Mouse (Mus musculus) hindbrain, embryonic 10.5 days (tissue): ENCODE data around the gene Mms19. TPM values are rescaled to one million over a fixed set of nuclear protein-coding genes. Genes with fewer than 3 reads are reported as not detected.
A peak's percentile ranks its signal among the peaks of the same experiment; 100 is the strongest.

Experiments used
- DNase-seq: peaks from one replicate; pipeline ENCODE4 v3.0.0-alpha.2; 2017; ENCODE audit warnings: low spot score
- H3K27ac ChIP-seq: fragments of 300-500 bp; sonication (generic); 2 replicates; pipeline ENCODE4 v1.5.1; 2016; ENCODE audit warnings: mild to moderate bottlenecking, moderate library complexity
- H3K27me3 ChIP-seq: fragments of 300-500 bp; sonication (generic); 2 replicates; pipeline ENCODE4 v1.6.1; 2016; ENCODE audit warnings: mild to moderate bottlenecking; ENCODE audit not compliant: poor library complexity, insufficient read depth, severe bottlenecking
- H3K36me3 ChIP-seq: fragments of 300-500 bp; sonication (generic); 2 replicates; pipeline ENCODE4 v1.6.1; 2016; ENCODE audit warnings: mild to moderate bottlenecking, moderate library complexity
- H3K4me1 ChIP-seq: fragments of 300-500 bp; sonication (generic); replicated peaks from 2 replicates; pipeline ENCODE4 v1.6.1; 2016; ENCODE audit warnings: mild to moderate bottlenecking
- H3K4me3 ChIP-seq: fragments of 300-500 bp; sonication (generic); 2 replicates; pipeline ENCODE4 v1.5.1; 2016; ENCODE audit warnings: mild to moderate bottlenecking, moderate library complexity
- H3K9me3 ChIP-seq: fragments of 300-500 bp; sonication (generic); 2 replicates; pipeline ENCODE4 v1.6.1; 2016; ENCODE audit warnings: mild to moderate bottlenecking, moderate library complexity
- WGBS: fragments of 180-500 bp; shearing (Covaris S2); methylation state at CpG from one replicate; pipeline ENCODE4 v1.1.7; 2016; 5-methylcytosine and 5-hydroxymethylcytosine counted together
- polyA plus RNA-seq: library from polyadenylated mRNA; unstranded; fragments of >200 nt; fragmentation: Nextera tagmentation; extraction: Ambion mirVana; gene quantifications from 2 replicates; pipeline ENCODE4 v1.2.1, GENCODE M21; 2016

Mms19 gene
- polyA plus RNA-seq, 1 experiment from 2014 or later = 39.5 TPM

DNA sequence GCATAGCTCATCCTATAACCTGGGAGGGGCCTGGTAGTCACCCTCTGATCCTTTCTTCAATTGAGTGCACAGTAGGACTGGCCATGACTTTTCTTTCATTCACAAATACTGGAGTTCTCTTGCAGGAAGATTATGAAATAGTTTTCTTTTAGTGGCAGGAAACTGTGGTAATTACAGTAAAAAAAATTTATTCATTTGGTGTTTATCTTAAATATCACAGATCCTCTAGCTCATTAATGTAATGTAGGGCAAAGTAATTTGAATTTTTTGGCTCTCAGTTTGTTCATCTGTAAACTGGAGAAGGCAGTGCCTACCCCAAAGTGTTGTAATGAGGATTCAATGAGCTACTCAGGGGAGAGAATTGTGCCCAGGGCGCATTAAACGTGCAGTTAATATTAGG is 12.0 kb upstream of the Mms19 start:
- Histone ChIP-seq H3K4me3 (no peak overlapping the region), H3K27ac (no peak overlapping the region), H3K27me3 (no peaks in the 10 kb centered on the region), H3K36me3 (no peaks in the 10 kb centered on the region), H3K9me3 (no peaks in the 10 kb centered on the region), H3K4me1 (peaks cover 30% of the 10 kb centered on the region)
- no peak for DNase-seq
- 89% methylated on average over 2 of the region's 2 CpGs for WGBS

DNA sequence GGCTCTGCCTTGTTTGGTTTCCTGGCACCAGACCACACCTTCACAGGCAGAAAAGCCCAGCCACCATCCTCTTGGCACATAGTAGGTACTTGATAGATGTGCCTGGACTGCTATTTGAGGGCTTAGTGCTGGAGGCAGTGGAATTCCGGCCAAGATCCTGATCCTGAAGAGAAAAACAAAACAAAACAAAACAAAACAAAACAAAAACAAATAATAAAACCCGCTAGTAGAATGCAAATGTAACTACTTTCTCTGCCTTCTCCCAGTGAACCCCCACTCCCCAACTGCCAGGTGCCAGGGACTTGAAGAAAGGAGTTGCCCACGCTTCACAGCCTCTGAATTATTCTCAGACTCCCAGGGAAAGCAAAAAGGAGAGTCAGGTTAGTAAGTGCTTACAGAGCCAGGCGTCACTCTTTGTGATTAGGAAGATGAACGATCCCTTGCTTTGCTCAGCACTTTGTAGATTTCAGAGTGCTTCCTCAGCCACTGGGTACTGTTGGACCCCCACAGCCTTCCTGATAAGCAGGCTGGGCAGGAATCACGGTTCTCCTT is 11.0 kb upstream of the Mms19 start:
- Histone ChIP-seq H3K27ac (no peak overlapping the region), H3K4me1 (peaks cover 30% of the 10 kb centered on the region), H3K9me3 (no peaks in the 10 kb centered on the region), H3K4me3 (no peak overlapping the region), H3K27me3 (no peaks in the 10 kb centered on the region), H3K36me3 (no peaks in the 10 kb centered on the region)
- no peak for DNase-seq
- WGBS = 31% methylated on average over 6 of the region's 6 CpGs

DNA sequence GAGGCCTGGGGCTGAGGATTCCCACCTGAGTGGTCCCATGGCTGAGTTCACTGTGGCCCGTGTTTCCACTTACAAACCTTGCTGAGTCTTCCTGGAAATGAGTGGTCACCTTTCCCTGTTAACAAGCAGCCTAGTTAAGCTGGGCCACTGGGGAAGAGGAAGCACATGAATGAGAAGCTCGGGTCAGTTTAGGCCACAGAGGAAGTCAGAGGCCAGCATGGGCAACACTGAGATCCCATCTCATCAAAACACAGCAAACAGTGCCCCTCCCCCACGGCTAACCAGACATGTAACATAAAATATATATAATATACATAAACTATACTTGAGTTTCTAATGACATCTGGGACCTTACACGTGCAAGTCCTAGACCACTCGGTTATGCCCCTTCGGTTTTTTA is 8.9 kb upstream of the Mms19 start:
- H3K27me3 ChIP-seq = no peaks in the 10 kb centered on the region
- peaks cover 13% of the 10 kb centered on the region for H3K4me1 ChIP-seq
- no peaks in the 10 kb centered on the region for H3K36me3 ChIP-seq
- no peak overlapping the region for H3K27ac ChIP-seq
- WGBS = 80% methylated on average over 6 of the region's 6 CpGs
- no peak overlapping the region for H3K4me3 ChIP-seq
- DNase-seq = no peak
- H3K9me3 ChIP-seq = no peaks in the 10 kb centered on the region

DNA sequence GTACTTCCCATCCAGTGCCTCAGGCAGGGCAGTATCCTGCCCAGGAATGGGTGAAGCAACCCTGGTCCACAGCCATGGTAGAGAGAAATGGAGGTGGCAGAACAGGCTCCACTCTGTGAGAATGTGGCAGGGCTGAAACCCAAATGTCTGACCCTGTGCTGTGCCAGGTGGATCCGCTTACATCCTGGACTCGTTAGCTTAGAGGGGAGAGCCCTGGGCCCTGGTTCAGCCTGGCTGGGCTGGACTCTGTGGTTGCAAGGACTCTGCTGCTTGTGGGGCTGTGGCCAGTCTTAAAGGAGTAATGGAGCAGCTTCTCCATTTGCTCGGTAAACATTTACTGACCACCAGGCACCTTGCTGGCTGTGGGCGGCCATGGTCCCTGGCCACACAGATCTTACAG is 6.2 kb upstream of the Mms19 start:
- Histone ChIP-seq H3K27ac (no peak overlapping the region), H3K9me3 (no peaks in the 10 kb centered on the region), H3K4me1 (peaks cover 19% of the 10 kb centered on the region), H3K27me3 (peaks cover 20% of the 10 kb centered on the region), H3K4me3 (no peak overlapping the region), H3K36me3 (no peaks in the 10 kb centered on the region)
- 90% methylated on average over 4 of the region's 4 CpGs for WGBS
- no peak for DNase-seq

DNA sequence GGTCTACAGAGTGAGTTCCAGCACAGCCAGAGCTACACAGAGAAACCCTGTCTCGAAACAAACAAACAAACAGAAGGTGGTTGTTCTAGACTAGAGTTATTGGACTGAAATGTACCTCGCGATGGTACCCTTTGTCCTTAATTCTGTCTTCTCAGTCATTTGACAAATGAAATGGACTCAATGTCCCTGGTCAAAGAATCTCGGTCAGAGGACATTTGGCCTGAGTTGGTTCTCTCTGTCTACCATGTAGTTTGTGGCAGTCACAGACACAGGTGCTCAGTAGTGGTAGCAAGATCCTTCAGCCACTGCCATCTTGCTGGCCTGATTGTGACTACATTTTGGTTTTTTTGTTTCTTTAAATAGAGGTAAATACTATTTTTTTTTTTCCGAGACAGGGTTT is 5.0 kb upstream of the Mms19 start:
- Histone ChIP-seq H3K27me3 (peaks cover 21% of the 10 kb centered on the region), H3K36me3 (no peaks in the 10 kb centered on the region), H3K9me3 (no peaks in the 10 kb centered on the region), H3K27ac (no peak overlapping the region), H3K4me1 (peaks cover 23% of the 10 kb centered on the region), H3K4me3 (no peak overlapping the region)
- WGBS = 94% methylated on average over 5 of the region's 5 CpGs
- no peak for DNase-seq

DNA sequence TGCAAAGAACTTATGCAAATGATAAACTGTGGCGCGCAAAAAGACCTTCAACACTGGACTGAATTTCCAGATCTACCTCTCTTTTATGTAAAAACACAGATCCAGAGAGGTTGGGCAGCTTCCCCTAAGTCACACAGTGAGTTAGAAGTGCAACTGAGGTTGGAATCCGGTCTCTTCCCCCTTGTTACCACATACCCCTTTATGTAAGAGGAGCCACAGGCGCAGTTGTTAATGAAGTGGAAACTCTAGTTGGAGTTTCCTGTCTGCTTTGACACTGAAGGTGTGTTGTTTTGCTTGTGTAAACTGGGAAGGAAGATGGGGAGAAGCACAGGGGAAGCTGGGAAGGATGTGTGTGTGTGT is 1.8 kb upstream of the Mms19 start:
- no peak for DNase-seq
- Histone ChIP-seq H3K27me3 (peaks cover 21% of the 10 kb centered on the region), H3K4me1 (peaks cover 34% of the 10 kb centered on the region), H3K4me3 (peak overlapping the region; percentile 91), H3K36me3 (no peaks in the 10 kb centered on the region), H3K9me3 (no peaks in the 10 kb centered on the region), H3K27ac (no peak overlapping the region)
- WGBS = 5% methylated on average over 4 of the region's 4 CpGs

DNA sequence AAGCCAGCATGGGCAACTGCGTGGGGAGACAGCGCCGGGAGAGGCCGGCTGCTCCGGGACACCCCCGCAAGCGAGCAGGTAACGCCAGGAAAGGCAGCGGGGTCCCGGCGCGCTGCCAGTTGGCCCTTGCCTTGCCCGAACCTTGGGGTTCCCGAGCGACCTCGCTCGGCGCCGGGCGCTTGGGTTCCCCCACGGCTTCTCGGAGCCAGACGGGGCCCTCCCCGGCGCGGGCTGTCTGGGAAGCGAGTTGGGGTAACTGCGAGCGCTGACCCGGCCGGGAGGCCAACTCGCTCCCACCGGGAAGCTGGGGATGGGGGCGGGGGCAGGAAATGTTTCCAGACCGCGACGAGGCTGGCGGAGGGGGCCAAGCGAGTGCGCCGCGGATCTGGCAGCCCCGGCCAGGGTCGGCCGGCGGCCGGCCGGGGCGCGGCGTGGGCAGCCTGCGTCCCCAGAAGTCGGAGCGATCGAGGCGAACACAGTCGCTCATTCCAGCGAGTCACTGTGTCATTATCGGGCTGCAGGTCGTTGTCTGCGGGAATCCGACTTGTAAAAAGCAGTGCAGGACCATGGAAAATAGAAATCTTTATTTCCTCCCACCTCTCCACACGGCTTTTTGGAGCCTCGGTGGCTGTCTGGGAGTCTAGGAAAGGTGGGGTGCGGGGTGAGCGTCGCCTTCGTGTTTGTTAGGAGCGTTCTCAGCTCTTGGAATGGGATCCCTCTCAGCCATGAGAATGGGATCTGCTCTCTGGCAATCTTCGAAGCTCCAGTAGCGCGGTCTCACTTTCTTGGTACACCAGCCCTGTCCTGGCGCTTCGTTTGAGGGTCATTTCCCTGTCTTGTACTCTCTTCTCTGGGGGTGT is 1.2 kb upstream of the Mms19 start:
- Histone ChIP-seq H3K27me3 (peaks cover 21% of the 10 kb centered on the region), H3K4me1 (peaks cover 34% of the 10 kb centered on the region), H3K9me3 (no peaks in the 10 kb centered on the region), H3K4me3 (peak overlapping the region; percentile 91), H3K36me3 (no peaks in the 10 kb centered on the region), H3K27ac (peak overlapping the region; percentile 92)
- under 1% methylated on average over 74 of the region's 74 CpGs for WGBS
- DNase-seq = no peak

DNA sequence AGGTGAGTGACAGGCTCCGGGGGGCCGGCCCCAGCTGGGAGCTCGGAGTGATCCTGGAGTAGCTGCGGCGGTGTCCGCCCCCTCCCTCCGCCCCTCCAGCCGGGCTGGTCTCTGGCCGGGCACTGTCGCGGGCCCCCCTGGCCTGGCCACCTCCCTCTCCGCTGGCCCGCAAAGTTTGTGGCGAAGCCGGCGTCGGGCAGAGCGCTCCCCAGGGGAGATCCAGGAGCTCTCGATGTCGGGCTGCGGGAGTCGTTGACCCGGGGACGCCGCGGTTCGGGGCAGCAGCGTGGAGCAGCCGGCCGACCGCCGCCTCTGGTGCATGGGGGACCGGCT is 604 bp upstream of the Mms19 start, which contains the start of gene Ubtd1:
Ubtd1 (plus strand) TSS at position 169 of the 333 bp plus-strand sequence.
- Histone ChIP-seq H3K36me3 (peaks cover 2% of the 10 kb centered on the region; the same call in 1 of the 2 replicates), H3K4me3 (peak within 1 kb of the TSS; percentile 91), H3K27ac (peak within 1 kb of the TSS; percentile 92), H3K4me1 (peaks cover 36% of the 10 kb centered on the region), H3K9me3 (no peaks in the 10 kb centered on the region), H3K27me3 (peaks cover 21% of the 10 kb centered on the region)
- DNase-seq = no peak
- WGBS = under 1% methylated on average over 33 of the region's 33 CpGs

DNA sequence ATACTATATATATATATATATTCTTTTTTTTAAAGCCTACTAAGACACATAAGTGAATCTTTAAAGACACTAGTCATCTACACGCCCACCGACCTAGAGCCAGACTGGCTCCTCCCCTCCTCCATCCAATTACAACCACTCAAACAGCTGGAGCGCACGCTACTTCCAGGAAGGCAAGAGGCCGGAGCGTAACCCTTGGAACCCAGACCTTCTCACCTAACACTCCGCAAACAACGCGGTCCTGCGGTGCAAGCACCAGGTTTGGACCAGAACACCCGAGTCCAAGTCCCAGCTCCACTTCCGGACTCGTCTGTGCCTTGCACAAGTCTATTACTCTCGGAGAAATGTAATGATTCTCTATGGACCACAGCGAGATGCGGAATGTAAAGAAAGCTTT is 537 bp downstream of the Mms19 start:
- no peaks in the 10 kb centered on the region for H3K9me3 ChIP-seq
- H3K4me1 ChIP-seq = peaks cover 37% of the 10 kb centered on the region
- no peak for DNase-seq
- peak overlapping the region; percentile 91 for H3K4me3 ChIP-seq
- peaks cover 6% of the 10 kb centered on the region; the same call in 1 of the 2 replicates for H3K36me3 ChIP-seq
- H3K27ac ChIP-seq = peak overlapping the region; percentile 92
- WGBS = under 1% methylated on average over 16 of the region's 16 CpGs
- peaks cover 21% of the 10 kb centered on the region for H3K27me3 ChIP-seq

DNA sequence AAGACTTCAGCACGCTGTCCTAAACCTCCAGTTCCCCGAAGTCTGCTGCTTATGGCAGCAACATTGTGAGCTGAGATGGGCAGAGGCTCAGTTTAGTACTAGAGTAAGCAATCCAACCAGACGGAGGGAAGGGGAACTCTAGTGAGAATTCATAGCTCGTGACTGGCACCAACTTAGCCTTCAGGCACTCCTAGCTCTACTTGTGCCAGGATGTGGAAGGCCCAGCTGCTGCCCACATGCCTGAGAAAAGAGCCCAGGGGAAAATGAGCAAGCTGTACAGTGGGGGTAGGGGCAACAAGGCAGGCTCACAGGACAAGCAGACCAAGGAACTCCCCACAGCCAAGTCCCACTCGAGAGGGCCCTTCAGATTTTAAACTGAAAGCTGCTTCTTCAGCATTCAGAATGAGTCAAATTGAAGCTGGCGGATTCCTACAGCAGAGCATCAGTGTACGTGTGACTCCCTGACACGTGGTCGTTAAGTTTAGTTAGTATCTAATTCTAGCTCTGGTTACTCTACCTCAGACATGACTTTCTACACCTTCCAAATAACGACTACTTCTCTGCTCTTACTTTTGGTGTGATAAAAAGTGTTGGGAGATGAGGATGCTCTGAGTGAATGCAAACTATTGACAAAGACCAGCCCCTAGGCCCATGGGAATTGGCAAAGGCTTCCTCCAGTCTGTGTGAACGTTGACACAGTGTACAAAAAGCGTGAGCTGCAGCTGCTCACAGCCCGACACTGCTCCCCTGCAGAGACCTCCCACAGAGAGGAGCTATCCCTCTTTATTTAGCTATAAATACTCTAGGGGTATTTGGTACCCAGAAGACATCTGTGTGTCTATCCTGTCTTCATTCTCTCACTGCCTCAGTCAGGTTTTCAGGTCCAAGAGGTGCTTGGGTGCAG is 6.8 kb downstream of the Mms19 start:
- H3K27me3 ChIP-seq = no peaks in the 10 kb centered on the region
- H3K27ac ChIP-seq = 0 out of 2 replicates have a peak overlapping the region, but pooled peaks have one; percentile 30
- peaks cover 20% of the 10 kb centered on the region for H3K36me3 ChIP-seq
- peaks cover 14% of the 10 kb centered on the region for H3K4me1 ChIP-seq
- no peaks in the 10 kb centered on the region for H3K9me3 ChIP-seq
- no peak overlapping the region for H3K4me3 ChIP-seq
- 65% methylated on average over 13 of the region's 13 CpGs for WGBS
- no peak for DNase-seq

DNA sequence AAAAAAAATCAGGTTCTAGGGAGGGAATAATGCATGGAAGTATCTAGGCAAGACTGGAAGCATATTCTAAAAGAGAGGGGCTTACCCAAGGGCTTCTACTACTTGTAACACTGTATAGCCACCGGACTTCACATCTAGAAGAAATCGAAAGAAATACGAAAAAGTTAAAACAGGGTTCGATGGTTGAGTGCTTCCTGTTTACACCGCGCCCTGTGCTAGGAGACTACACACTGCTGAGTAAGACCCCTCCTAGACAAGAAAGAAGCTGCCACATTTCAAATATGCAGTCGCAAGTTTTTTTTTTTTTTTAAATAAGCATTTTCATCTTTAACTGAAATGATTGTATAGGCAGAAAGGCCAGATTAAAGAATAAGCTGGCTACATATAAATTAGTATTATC is 11.3 kb downstream of the Mms19 start:
- DNase-seq = no peak
- Histone ChIP-seq H3K4me3 (no peak overlapping the region), H3K27ac (no peak overlapping the region), H3K9me3 (no peaks in the 10 kb centered on the region), H3K27me3 (no peaks in the 10 kb centered on the region), H3K36me3 (peaks cover 54% of the 10 kb centered on the region), H3K4me1 (peaks cover 9% of the 10 kb centered on the region)
- WGBS = 97% methylated on average over 7 of the region's 7 CpGs

DNA sequence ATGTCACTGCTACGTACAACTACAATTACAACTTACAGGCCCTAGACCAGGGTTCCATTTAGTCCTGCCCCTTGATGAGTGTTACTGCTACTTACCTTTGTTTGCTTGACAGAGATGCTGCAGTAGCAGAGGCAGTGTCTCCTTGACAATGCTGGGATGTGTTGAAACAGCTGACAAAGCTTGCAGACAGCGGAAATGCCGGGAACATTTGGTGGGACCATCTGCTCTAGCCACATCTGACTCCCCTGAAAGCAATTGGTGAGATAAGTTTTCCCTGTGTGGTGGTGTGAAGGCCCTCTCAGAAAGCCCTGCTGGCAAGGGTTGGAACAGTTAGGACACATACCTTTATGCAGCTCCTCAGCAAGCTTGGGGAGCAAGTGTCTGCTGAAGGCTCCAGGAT is 27.4 kb downstream of the Mms19 start:
- no peaks in the 10 kb centered on the region for H3K4me1 ChIP-seq
- no peak overlapping the region for H3K27ac ChIP-seq
- H3K9me3 ChIP-seq = no peaks in the 10 kb centered on the region
- H3K27me3 ChIP-seq = no peaks in the 10 kb centered on the region
- DNase-seq = no peak
- 90% methylated on average over 3 of the region's 3 CpGs for WGBS
- H3K36me3 ChIP-seq = peaks cover 99% of the 10 kb centered on the region
- H3K4me3 ChIP-seq = no peak overlapping the region

DNA sequence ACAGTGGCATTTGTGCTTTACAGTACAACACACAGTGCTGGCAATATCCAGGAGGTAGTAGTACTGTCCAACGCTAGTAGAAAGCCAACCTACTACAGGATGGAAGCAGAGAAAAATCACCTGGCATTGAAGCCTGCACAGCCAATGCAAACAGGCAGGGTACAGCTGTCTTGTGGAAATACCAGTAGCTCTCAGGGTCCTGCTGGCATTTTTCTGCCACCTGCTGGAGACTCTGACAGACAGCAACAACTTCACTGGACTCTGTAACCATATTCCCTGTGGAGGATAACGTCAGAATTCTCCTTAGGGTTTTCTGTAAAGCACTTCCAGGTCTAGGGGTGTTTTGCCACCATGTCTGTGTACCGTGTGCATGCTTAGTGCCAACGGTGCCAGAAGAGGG is 28.7 kb downstream of the Mms19 start:
- Histone ChIP-seq H3K9me3 (no peaks in the 10 kb centered on the region), H3K4me3 (no peak overlapping the region), H3K27ac (no peak overlapping the region), H3K36me3 (peaks cover 99% of the 10 kb centered on the region), H3K4me1 (no peaks in the 10 kb centered on the region), H3K27me3 (no peaks in the 10 kb centered on the region)
- 80% methylated on average over 4 of the region's 4 CpGs for WGBS
- DNase-seq = no peak
